Mouse (Mus musculus): ENCODE measurements around the gene Paxbp1. TPM values are rescaled to one million over a fixed set of nuclear protein-coding genes. Genes with fewer than 3 reads are reported as not detected.

Paxbp1 gene
- polyA plus RNA-seq, 2 experiments from 2014 or later, result 83.2 to 84.4 TPM

GRCm38 (mm10) chr16:90996327-90997243 lies 47.8 kb downstream of the Paxbp1 start:
- no peak for ATAC-seq

GRCm38 (mm10) chr16:90995498-90995897 lies 48.8 kb downstream of the Paxbp1 start:
- ATAC-seq, result no peak

GRCm38 (mm10) chr16:90995023-90995422 lies 49.3 kb downstream of the Paxbp1 start:
- ATAC-seq, result no peak

DNA sequence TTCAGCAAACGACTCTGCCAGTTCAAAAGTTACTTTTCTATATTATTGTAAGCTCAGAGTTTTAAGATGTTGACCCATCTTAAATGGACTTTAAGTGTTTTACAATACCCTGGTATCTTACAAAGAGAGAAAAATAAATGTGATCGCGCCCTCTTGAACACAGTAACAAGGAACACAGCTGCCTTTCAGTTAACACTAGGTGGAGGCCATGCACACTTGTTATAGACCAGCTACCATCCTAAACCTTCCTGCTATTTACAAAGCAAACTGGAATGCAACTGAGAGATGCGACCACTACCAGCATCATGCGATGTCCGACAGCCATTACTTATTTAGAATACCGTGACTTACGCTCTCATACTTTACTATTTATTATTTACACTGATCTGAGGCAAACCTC lies 55.2 kb downstream of the Paxbp1 start:
- ATAC-seq, result no peak

GRCm38 (mm10) chr16:90988665-90989064 lies 55.7 kb downstream of the Paxbp1 start:
- ATAC-seq, result no peak

DNA sequence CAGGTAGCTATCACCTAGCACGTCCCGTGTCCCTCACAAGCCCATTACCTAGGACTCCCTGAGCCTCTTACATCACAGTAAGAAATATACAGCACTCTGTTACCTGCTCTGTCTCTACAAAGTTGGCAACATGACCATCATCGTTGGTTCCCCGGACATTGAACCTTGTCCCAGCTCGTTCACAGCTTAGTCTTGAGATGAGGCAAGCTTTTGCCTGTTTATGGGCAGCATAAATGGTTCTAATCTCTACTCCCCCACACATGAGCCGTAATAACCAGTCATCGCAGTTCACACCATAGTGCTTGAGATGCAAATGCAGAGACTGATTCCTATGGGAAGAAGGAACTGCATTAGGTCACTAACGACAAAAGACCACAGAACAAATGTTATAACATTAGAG lies 56.3 kb downstream of the Paxbp1 start:
- no peak for ATAC-seq

DNA sequence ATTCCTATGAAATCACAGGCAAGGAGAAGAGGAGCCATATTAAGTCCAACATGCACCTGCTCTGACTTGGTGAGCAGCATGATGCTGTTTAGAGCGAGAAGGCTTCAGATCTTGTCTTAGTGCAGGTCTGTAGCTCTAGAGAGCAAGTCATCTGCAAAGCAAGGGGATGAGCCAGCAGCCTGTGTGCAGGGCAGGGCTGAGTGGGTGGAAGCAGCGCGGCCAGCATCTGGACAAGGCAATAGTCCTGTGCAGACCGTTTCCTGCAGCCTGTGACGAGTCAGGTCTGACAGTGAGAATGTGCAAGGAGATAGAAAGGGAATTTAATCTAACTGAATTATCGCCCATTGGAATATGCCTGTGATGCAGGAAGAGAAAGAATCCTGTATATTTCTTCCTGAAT lies 73.3 kb downstream of the Paxbp1 start:
- no peak for ATAC-seq

GRCm38 (mm10) chr16:90966241-90966640 lies 78.1 kb downstream of the Paxbp1 start:
- no peak for ATAC-seq

DNA sequence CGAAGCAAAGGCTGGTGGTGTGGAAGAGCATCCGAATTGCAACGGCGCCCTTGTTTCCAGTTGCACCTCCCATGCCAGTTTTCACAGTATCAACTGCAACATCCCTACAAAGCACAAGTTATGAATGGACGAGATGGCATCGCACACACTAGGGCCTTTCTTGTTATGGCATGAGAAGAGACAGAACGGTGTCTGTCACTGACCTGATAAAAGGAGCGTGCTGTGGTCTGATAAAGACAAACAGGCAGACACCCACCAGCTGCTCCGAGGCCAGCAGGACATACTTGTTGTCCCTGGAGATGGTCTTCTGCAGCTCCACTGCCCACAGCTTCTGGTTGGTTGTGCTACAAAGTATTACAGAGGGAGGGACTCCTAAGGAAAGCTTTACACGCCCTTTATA lies 80.0 kb downstream of the Paxbp1 start:
- ATAC-seq, result no peak

Other genes with a start within 250 kb of the Paxbp1 start
- gene Urb1, start 234.1 kb downstream of the Paxbp1 start, polyA plus RNA-seq (2017; shearing (Covaris generic)), result 1 to 10 TPM; 3.9 to 4.6 TPM
- not detected for gene Eva1c, start 217.8 kb downstream of the Paxbp1 start, polyA plus RNA-seq (2017; shearing (Covaris generic))
- 10 to 100 TPM; 19.6 to 28.3 TPM for gene Cfap298, start 109.4 kb downstream of the Paxbp1 start, polyA plus RNA-seq (2017; shearing (Covaris generic))
- gene Synj1, start 33.2 kb downstream of the Paxbp1 start, polyA plus RNA-seq (2017; shearing (Covaris generic)), result 10 to 100 TPM; 29.0 to 32.6 TPM
- gene 4932438H23Rik, start 50.6 kb upstream of the Paxbp1 start, polyA plus RNA-seq (2017; shearing (Covaris generic)), result 1 to 10 TPM in 1 of 2 experiments, under 1 TPM in 1; 0.22 to 1.0 TPM
- gene Olig2, start 180.9 kb upstream of the Paxbp1 start, polyA plus RNA-seq (2017; shearing (Covaris generic)), result not detected
- not detected for gene Olig1, start 225.2 kb upstream of the Paxbp1 start, polyA plus RNA-seq (2017; shearing (Covaris generic))

Measured in activated CD4-positive, CD25-positive, alpha-beta regulatory T cell, adult 4 months (primary cell).